Mouse (Mus musculus) adrenal gland, postnatal 25 days (tissue): ENCODE results near the gene Prkar2a. TPM values are rescaled to one million over a fixed set of nuclear protein-coding genes. Genes with fewer than 3 reads are reported as not detected.
A peak's percentile ranks its signal among the peaks of the same experiment; 100 is the strongest.

Experiments
- DNase-seq: peaks from one replicate; pipeline ENCODE4 v3.0.0; 2021; ENCODE audit warnings: mixed read lengths
- microRNA-seq, 2 experiments: library from miRNA; unstranded; fragments of <30 nt; microRNA quantifications; one replicate each; pipeline ENCODE4 v1.2.0; 2021
- total RNA-seq: library from RNA; stranded (reverse); gene quantifications from 2 replicates; pipeline ENCODE4 v1.2.3, GENCODE M21; 2021

Gene Prkar2a
- total RNA-seq, 1 experiment from 2014 or later: 29.3 TPM

DNA sequence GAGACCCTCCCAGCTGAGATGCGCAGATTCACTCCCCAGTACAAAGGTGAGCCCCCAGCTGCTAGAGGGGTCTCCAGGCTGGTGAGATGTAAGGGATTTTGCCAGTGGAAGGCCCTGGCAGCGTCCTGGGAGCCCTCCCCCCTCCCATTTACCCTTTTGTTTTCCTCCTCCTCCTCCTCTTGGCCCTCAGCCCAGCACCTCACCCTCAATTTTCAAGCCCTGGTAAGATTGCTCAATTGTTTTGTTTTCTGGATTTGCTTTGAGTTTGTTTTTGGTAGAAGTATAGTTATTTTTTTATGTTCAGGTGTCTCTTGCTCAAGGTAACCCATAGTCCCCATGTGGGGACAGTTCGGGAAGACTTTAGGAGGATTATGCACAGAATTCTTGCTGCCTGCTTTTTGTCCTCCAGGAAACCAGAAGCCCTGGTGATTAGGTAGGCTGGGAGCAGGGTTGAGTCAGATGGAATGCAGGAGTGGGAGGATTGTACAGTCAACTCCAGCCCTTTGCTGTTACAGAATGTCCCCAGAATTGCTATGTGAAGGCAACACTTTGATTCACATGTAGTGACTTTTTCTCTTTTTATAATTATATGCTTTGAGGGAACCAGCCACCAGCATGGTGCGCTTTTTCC, 107.4 kb downstream of the Prkar2a start:
- DNase-seq: peak; percentile 42

DNA sequence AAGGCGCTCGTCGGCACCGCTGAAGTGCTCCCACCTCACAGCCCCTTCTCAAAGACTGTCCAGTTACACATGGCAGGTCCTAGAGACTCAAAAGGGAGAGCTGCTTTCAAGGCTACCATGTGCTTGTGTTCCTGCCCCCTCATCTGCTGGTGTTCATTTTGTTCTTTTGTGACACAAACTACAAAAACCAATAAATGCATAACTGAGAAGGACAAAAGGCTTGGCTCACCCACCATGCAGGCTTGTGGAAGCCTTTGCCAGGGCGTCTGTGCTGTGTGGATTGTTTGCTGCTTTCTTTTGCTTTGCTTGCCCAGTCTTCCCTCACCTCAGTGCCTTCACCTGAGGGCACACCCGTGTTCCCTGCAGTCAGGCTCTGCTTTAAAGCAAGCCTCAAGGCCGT, 108.4 kb downstream of the Prkar2a start:
- no peak for DNase-seq

DNA sequence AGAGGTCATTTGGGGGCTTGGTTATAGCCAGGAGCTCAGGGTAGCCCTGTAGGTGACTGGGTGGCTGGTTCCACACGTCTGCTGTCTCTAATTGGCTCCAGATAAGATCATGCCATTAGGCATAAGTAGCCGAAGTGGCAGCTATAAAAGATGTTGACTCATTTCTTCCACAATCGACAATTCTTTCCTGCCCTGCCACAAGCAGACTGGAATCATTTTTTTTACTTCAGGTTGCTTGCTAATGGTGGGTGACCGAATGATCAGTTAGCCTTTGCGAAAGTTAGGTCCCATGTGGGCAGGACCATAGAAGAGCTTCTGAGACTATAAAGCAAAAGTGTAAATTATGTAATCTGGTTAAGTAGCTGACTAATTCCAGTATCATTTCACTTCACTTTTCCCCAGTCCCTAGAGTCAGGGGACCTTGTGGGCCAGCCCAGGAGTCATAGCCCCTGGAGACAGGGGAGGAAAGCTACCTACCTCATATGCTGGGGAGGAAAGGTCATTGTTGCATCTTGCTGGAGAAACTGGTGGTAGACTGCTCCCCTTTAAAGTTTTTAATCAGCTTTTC, 109.5 kb downstream of the Prkar2a start:
- DNase-seq: no peak

DNA sequence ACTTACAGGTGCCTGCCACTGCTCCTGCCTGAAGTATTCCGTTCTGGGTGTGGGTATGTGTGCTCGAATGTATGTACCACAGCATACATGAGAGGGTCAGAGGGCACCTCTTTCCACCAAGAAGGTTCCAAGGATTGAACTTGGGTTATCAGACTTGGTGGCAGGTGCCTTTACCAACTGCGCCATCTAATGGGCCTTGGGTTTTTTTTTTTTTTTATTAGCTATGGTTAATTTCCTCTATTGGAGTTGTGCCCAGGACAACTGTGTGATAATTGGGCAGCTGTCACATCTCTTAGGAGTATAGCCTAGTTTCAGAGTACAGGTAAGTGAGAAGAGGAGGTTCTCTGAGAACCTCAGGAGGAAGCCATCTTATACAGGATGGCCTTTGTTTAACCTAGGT, 110.5 kb downstream of the Prkar2a start:
- no peak for DNase-seq

Small RNA genes within 50 kb of the gene (microRNA-seq; reads per million reads assigned to microRNA genes)
- 0 reads per million in 2 experiments for gene Gm26298

Other genes with a start within 250 kb of the Prkar2a start
- gene Ccdc71, start 228.8 kb upstream of the Prkar2a start, total RNA-seq: 36.9 and 51.4 TPM in 2 replicates
- 33.2 and 38.8 TPM in 2 replicates for gene Klhdc8b, start 227.7 kb upstream of the Prkar2a start, total RNA-seq
- 114 and 134 TPM in 2 replicates for gene Lamb2, start 209.6 kb upstream of the Prkar2a start, total RNA-seq
- 292 and 314 TPM in 2 replicates for gene Usp19, start 198.7 kb upstream of the Prkar2a start, total RNA-seq
- gene Qars, start 181.6 kb upstream of the Prkar2a start, total RNA-seq: 221 and 259 TPM in 2 replicates
- gene Qrich1, start 172.5 kb upstream of the Prkar2a start, total RNA-seq: 126 and 144 TPM in 2 replicates
- gene Impdh2, start 129.0 kb upstream of the Prkar2a start, total RNA-seq: 66.3 and 95.0 TPM in 2 replicates
- 59.8 and 65.9 TPM in 2 replicates for gene Ndufaf3, start 121.9 kb upstream of the Prkar2a start, total RNA-seq
- gene Dalrd3, start 119.4 kb upstream of the Prkar2a start, total RNA-seq: 79.2 and 85.4 TPM in 2 replicates
- gene Wdr6, start 110.6 kb upstream of the Prkar2a start, total RNA-seq: 90.9 and 141 TPM in 2 replicates
- 8.7 and 10.5 TPM in 2 replicates for gene P4htm, start 91.6 kb upstream of the Prkar2a start, total RNA-seq
- 48.9 and 73.9 TPM in 2 replicates for gene Arih2, start 39.9 kb upstream of the Prkar2a start, total RNA-seq
- gene Slc25a20, start 27.2 kb upstream of the Prkar2a start, total RNA-seq: 91.1 and 112 TPM in 2 replicates
- 79.3 and 92.7 TPM in 2 replicates for gene Ip6k2, start 94.5 kb downstream of the Prkar2a start, total RNA-seq
- gene Nckipsd, start 119.1 kb downstream of the Prkar2a start, total RNA-seq: 7.3 and 10.6 TPM in 2 replicates
- 4.2 and 5.5 TPM in 2 replicates for gene Celsr3, start 137.0 kb downstream of the Prkar2a start, total RNA-seq
- 10.3 and 16.4 TPM in 2 replicates for gene Slc26a6, start 164.0 kb downstream of the Prkar2a start, total RNA-seq
- gene Tmem89, start 225.3 kb downstream of the Prkar2a start, total RNA-seq: not detected in 2 replicates
- 577 and 589 TPM in 2 replicates for gene Uqcrc1, start 247.3 kb downstream of the Prkar2a start, total RNA-seq